Mouse (Mus musculus): ENCODE measurements around the gene Ece1.

DNA sequence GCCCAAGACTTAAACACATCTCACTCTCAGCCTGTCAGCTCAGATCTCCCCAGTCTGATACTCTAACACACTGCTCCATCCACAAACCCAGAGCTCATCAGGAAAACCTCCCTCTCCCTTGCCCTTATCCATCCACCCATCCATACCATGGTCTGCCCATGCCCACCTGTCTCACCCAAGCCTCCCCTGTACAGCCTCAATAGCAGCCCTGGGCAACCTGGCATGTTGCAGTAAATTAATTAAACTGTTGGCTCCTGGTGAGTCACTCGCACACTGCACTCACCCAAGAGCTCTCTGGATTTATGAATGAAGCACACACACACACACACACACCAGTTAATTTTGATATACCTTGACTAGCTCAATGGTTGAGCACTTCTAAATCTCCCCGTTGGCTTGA lies 23.2 kb upstream of the Ece1 start:
- TF ChIP-seq CTCF (IDR thresholded peaks at IDR 0.05; ENCODE audit: insufficient read depth, low read length): no peak
- TF ChIP-seq POLR2A (IDR thresholded peaks at IDR 0.05; ENCODE audit: borderline replicate concordance, extremely low read depth, low read depth, low read length): no peak

All from lung, adult 2 months (tissue).